Mouse (Mus musculus) kidney, adult 9 months (tissue): ENCODE measurements at regions not wholly inside any gene's neighbourhood (a gene's known extent, or its start where the extent isn't known, plus 50 kb on each side); places are given as distances from the start of the nearest gene placed in this dataset.

Source experiments
- DNase-seq: peaks from one replicate; pipeline ENCODE4 v3.0.0; 2022

GRCm38 (mm10) chr10:119014731-119015130 lies 144.7 kb upstream of the Dyrk2 start:
- DNase-seq = no peak

GRCm38 (mm10) chr10:119013758-119014157 lies 143.7 kb upstream of the Dyrk2 start:
- no peak for DNase-seq

GRCm38 (mm10) chr10:119011511-119011910 lies 141.5 kb upstream of the Dyrk2 start:
- DNase-seq = no peak

- DNase-seq = no peak
These were observed 140.9 kb upstream of the Dyrk2 start for GRCm38 (mm10) chr10:119010884-119011283.

GRCm38 (mm10) chr10:119006866-119007575 lies 137.0 kb upstream of the Dyrk2 start:
- DNase-seq = peak; percentile 9

GRCm38 (mm10) chr10:119005491-119005890 lies 135.5 kb upstream of the Dyrk2 start:
- DNase-seq = no peak

- DNase-seq = no peak
These were observed 134.4 kb upstream of the Dyrk2 start for GRCm38 (mm10) chr10:119004426-119004825.

GRCm38 (mm10) chr10:119003839-119004238 lies 133.8 kb upstream of the Dyrk2 start:
- DNase-seq = no peak

- DNase-seq = no peak
These were observed 133.0 kb upstream of the Dyrk2 start for GRCm38 (mm10) chr10:119003042-119003441.

- DNase-seq = no peak
These were observed 131.9 kb upstream of the Dyrk2 start for GRCm38 (mm10) chr10:119001895-119002294.

GRCm38 (mm10) chr10:119001000-119001780 lies 131.2 kb upstream of the Dyrk2 start:
- DNase-seq = no peak

GRCm38 (mm10) chr10:118998966-118999365 lies 129.0 kb upstream of the Dyrk2 start:
- DNase-seq = no peak

GRCm38 (mm10) chr10:118997034-118997433 lies 127.0 kb upstream of the Dyrk2 start:
- DNase-seq = no peak

- no peak for DNase-seq
These were observed 124.0 kb upstream of the Dyrk2 start for GRCm38 (mm10) chr10:118993819-118994574.

GRCm38 (mm10) chr10:118991213-118991612 lies 121.2 kb upstream of the Dyrk2 start:
- no peak for DNase-seq

GRCm38 (mm10) chr10:118990500-118990899 lies 120.5 kb upstream of the Dyrk2 start:
- DNase-seq = no peak

- no peak for DNase-seq
These were observed 119.8 kb upstream of the Dyrk2 start for GRCm38 (mm10) chr10:118989812-118990211.

GRCm38 (mm10) chr10:118988249-118988648 lies 118.2 kb upstream of the Dyrk2 start:
- no peak for DNase-seq

- no peak for DNase-seq
These were observed 114.6 kb upstream of the Dyrk2 start for GRCm38 (mm10) chr10:118984580-118984979.

- DNase-seq = no peak
These were observed 111.4 kb upstream of the Dyrk2 start for GRCm38 (mm10) chr10:118981446-118981845.

GRCm38 (mm10) chr10:118979339-118979738 lies 109.3 kb upstream of the Dyrk2 start:
- no peak for DNase-seq

GRCm38 (mm10) chr10:118978181-118978743 lies 108.3 kb upstream of the Dyrk2 start:
- no peak for DNase-seq

GRCm38 (mm10) chr10:118976447-118976846 lies 106.4 kb upstream of the Dyrk2 start:
- DNase-seq = no peak
